Mouse (Mus musculus): Measurements from ENCODE around the gene Ascl2. TPM values are rescaled to one million over a fixed set of nuclear protein-coding genes. Genes with fewer than 3 reads are reported as not detected.

The Ascl2 gene
- polyA plus RNA-seq, 1 experiment, result 0.11 TPM

DNA sequence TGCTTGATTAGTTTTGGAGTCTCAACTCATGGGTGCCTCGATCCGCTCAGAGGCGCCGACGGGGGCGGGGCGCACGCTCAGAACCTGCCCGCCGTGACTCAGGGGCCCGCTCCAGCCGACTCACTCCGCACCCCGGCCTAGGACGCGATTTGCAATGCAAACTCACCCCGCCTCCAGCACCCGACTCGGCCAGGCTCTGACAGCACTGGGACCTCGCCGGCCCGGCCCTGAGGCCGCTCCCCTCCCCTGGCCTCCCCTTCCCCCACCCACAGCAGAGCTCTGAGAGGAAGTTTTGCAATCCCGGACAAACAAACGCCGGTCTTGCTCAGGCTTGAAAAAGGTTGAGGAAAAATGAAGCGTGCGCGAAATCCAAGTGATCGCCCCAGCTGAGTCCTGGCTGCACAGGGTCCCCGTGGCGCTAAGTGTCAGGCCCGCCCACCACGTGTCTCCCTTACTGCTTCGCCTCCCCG lies 1.6 kb downstream of the Ascl2 start:
- H3K36me3 ChIP-seq (ENCODE audit: control insufficient read depth, insufficient read depth, low read length), result no peaks in the 10 kb centered on the region
- H3K27me3 ChIP-seq (replicated peaks; ENCODE audit: control insufficient read depth, insufficient read depth, low read length), result peaks cover 1% of the 10 kb centered on the region; the same call in 1 of the 2 replicates

DNA sequence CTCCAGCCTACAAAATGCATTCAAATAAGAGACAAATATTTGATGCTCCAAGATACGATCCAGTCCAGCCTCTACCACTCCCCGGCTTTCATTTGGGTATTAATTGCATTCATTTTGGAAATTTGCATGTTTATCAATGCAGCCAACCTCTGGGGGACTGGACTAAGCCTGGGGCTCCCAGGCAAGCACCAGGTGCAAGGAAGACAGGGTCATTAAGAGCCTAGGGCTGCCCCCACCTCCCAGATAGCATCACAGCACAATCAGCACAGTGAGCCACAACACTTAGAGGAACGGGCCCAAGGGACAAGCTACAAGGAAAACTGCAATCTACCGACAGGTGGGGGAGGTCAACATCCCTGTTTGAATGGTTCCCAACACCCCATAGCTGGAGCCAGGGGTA lies 9.3 kb downstream of the Ascl2 start:
- Histone ChIP-seq H3K4me1 (ENCODE audit: control insufficient read depth, insufficient read depth, low read length) (no peaks in the 10 kb centered on the region), H3K27ac (ENCODE audit: insufficient read depth, low read depth, low read length) (no peak overlapping the region), H3K4me3 (ENCODE audit: insufficient read depth, low read depth, low read length) (no peak overlapping the region), H3K27me3 (replicated peaks; ENCODE audit: control insufficient read depth, insufficient read depth, low read length) (no peaks in the 10 kb centered on the region), H3K36me3 (ENCODE audit: control insufficient read depth, insufficient read depth, low read length) (no peaks in the 10 kb centered on the region)
- TF ChIP-seq CTCF (conservative IDR thresholded peaks at IDR 0.05; ENCODE audit: insufficient read depth, insufficient read length, low read depth, low read length) (no peak), POLR2A (IDR thresholded peaks at IDR 0.05; ENCODE audit: low read depth, low read length) (no peak)
- no peak for DNase-seq
- 79% methylated on average over 4 of the region's 4 CpGs for WGBS

More for the DNA sequence above, 1.6 kb downstream of the Ascl2 start:
- DNase-seq, result peak; percentile 14
- Histone ChIP-seq H3K4me3 (ENCODE audit: insufficient read depth, low read depth, low read length) (peak overlapping the region; percentile 38), H3K4me1 (ENCODE audit: control insufficient read depth, insufficient read depth, low read length) (peaks cover 7% of the 10 kb centered on the region; the same call in 1 of the 2 replicates), H3K27ac (ENCODE audit: insufficient read depth, low read depth, low read length) (no peak overlapping the region)
- WGBS, result 1% methylated on average over 36 of the region's 36 CpGs
- TF ChIP-seq CTCF (conservative IDR thresholded peaks at IDR 0.05; ENCODE audit: insufficient read depth, insufficient read length, low read depth, low read length) (no peak), POLR2A (IDR thresholded peaks at IDR 0.05; ENCODE audit: low read depth, low read length) (no peak)

DNA sequence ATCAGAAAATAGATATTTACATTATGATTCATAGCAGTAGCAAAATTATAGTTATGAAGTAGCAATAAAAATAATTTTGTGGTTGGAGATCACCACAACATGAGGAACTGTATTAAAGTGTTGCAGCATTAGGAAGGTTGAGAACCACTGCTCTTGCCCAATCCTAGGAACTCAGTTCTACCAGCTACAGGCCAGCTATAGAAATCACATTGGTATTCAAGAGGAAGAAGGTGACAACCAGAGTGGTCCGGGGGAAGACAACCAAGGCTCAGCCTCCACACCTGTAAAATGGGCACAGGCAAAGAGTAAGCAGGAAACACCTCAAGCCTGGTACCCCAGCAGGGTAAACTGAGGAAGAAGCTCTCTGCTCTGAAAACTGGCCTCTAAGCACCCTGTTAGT lies 10.2 kb downstream of the Ascl2 start:
- Histone ChIP-seq H3K4me3 (ENCODE audit: insufficient read depth, low read depth, low read length) (no peak overlapping the region), H3K4me1 (ENCODE audit: control insufficient read depth, insufficient read depth, low read length) (no peaks in the 10 kb centered on the region), H3K36me3 (ENCODE audit: control insufficient read depth, insufficient read depth, low read length) (no peaks in the 10 kb centered on the region), H3K27me3 (replicated peaks; ENCODE audit: control insufficient read depth, insufficient read depth, low read length) (no peaks in the 10 kb centered on the region), H3K27ac (ENCODE audit: insufficient read depth, low read depth, low read length) (no peak overlapping the region)
- TF ChIP-seq CTCF (conservative IDR thresholded peaks at IDR 0.05; ENCODE audit: insufficient read depth, insufficient read length, low read depth, low read length) (no peak), POLR2A (IDR thresholded peaks at IDR 0.05; ENCODE audit: low read depth, low read length) (no peak)
- no peak for DNase-seq
- WGBS, result 96% methylated on average over 1 of the region's 1 CpGs

DNA sequence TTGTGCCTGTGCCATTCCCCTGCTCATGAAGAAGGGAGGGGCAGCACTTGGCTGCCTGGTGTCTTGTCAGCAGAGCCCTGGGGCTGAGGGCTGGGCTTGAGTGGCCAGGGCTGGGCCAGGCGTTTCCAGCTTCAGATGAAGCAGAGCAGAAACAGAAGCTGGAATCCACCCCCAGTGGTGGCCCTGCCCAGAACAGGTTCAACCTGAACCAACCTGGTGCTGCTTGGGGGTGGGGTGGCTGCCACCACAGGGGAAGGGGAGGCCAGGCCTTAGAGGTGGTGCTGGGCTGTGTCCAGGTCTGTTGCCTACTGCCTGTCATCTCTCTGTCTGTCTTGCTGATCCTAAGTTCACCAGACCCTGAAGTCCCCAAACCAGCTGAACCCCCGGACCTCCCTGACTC lies 13.0 kb downstream of the Ascl2 start:
- WGBS, result 68% methylated on average over 2 of the region's 2 CpGs
- H3K27me3 ChIP-seq (replicated peaks; ENCODE audit: control insufficient read depth, insufficient read depth, low read length), result no peaks in the 10 kb centered on the region
- no peaks in the 10 kb centered on the region for H3K36me3 ChIP-seq (ENCODE audit: control insufficient read depth, insufficient read depth, low read length)
- no peak for TF ChIP-seq CTCF (conservative IDR thresholded peaks at IDR 0.05; ENCODE audit: insufficient read depth, insufficient read length, low read depth, low read length)
- no peak for TF ChIP-seq POLR2A (IDR thresholded peaks at IDR 0.05; ENCODE audit: low read depth, low read length)
- no peak overlapping the region for H3K27ac ChIP-seq (ENCODE audit: insufficient read depth, low read depth, low read length)
- no peaks in the 10 kb centered on the region for H3K4me1 ChIP-seq (ENCODE audit: control insufficient read depth, insufficient read depth, low read length)
- DNase-seq, result no peak
- H3K4me3 ChIP-seq (ENCODE audit: insufficient read depth, low read depth, low read length), result no peak overlapping the region

DNA sequence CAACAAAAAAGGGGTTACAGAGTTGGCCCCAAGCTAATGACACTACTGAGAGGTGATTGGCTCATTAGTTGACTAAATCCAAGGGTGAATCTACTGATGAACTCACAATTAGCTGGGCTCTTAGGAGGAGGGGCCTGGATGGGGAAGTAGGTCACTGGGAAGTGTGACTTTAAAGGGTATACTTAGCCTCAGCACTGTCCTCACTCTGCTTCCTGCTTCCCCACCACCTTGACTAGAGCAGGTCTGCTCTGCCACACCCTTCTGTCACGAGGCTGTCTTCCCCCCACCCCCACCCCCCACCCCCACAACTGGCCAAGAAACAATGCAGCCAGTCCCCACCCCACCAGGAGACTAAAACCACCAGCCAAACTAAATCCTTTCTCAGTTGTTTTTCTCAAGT lies 19.5 kb downstream of the Ascl2 start:
- no peak for TF ChIP-seq POLR2A (IDR thresholded peaks at IDR 0.05; ENCODE audit: low read depth, low read length)
- no peak for TF ChIP-seq CTCF (conservative IDR thresholded peaks at IDR 0.05; ENCODE audit: insufficient read depth, insufficient read length, low read depth, low read length)
- DNase-seq, result no peak
- H3K4me1 ChIP-seq (ENCODE audit: control insufficient read depth, insufficient read depth, low read length), result no peaks in the 10 kb centered on the region
- no peak overlapping the region for H3K27ac ChIP-seq (ENCODE audit: insufficient read depth, low read depth, low read length)
- H3K4me3 ChIP-seq (ENCODE audit: insufficient read depth, low read depth, low read length), result no peak overlapping the region
- 13% methylated on average over 1 of the region's 1 CpGs for WGBS
- no peaks in the 10 kb centered on the region for H3K36me3 ChIP-seq (ENCODE audit: control insufficient read depth, insufficient read depth, low read length)
- H3K27me3 ChIP-seq (replicated peaks; ENCODE audit: control insufficient read depth, insufficient read depth, low read length), result no peaks in the 10 kb centered on the region

DNA sequence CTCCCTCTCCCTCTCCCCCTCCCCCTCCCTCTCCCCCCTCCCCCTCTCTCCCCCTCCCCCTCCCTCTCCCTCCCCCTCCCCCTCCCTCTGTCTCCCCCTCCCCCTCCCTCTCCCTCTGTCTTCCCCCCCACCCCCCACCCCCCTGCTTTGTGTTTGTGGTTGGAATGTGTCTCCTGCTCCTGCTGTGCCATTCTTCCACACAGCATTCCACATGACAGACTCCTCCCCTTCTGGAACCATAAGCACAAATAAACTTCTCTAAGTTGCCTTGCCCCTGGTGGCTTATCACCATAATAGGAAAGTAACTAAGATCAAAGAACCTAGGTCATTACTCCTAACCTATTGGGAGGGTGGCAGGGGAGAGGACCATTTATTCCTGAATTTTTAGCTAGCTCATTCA lies 31.4 kb downstream of the Ascl2 start:
- no peaks in the 10 kb centered on the region for H3K36me3 ChIP-seq (ENCODE audit: control insufficient read depth, insufficient read depth, low read length)
- H3K4me3 ChIP-seq (ENCODE audit: insufficient read depth, low read depth, low read length), result no peak overlapping the region
- DNase-seq, result no peak
- H3K27me3 ChIP-seq (replicated peaks; ENCODE audit: control insufficient read depth, insufficient read depth, low read length), result no peaks in the 10 kb centered on the region
- no peak overlapping the region for H3K27ac ChIP-seq (ENCODE audit: insufficient read depth, low read depth, low read length)
- no peaks in the 10 kb centered on the region for H3K4me1 ChIP-seq (ENCODE audit: control insufficient read depth, insufficient read depth, low read length)
- TF ChIP-seq CTCF (conservative IDR thresholded peaks at IDR 0.05; ENCODE audit: insufficient read depth, insufficient read length, low read depth, low read length) (no peak), POLR2A (IDR thresholded peaks at IDR 0.05; ENCODE audit: low read depth, low read length) (no peak)

DNA sequence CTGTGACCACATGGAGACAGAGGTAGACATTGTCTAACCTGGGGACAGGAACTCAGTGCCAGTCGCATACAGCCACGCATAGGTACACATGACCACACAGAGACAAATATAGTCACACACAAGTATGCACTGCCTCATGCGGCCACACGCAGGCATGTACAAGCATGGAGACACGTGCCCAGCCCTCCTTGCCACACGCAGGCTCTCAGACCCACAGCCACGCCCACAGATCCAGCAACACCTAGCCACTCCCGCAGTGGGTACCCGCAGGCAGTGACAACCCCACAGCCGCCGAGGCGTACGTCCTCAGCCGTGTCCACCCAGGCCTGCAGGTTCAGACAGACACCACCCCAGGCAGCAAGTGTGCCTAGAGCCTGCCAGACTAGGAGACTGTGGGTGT lies 33.4 kb downstream of the Ascl2 start:
- WGBS, result 78% methylated on average over 14 of the region's 14 CpGs
- Histone ChIP-seq H3K4me1 (ENCODE audit: control insufficient read depth, insufficient read depth, low read length) (no peaks in the 10 kb centered on the region), H3K27ac (ENCODE audit: insufficient read depth, low read depth, low read length) (no peak overlapping the region), H3K27me3 (replicated peaks; ENCODE audit: control insufficient read depth, insufficient read depth, low read length) (no peaks in the 10 kb centered on the region), H3K36me3 (ENCODE audit: control insufficient read depth, insufficient read depth, low read length) (no peaks in the 10 kb centered on the region), H3K4me3 (ENCODE audit: insufficient read depth, low read depth, low read length) (no peak overlapping the region)
- DNase-seq, result no peak
- TF ChIP-seq CTCF (conservative IDR thresholded peaks at IDR 0.05; ENCODE audit: insufficient read depth, insufficient read length, low read depth, low read length) (no peak), POLR2A (IDR thresholded peaks at IDR 0.05; ENCODE audit: low read depth, low read length) (no peak)
